Mouse (Mus musculus) testis, adult 2 months (tissue): ENCODE data around the gene Nrn1l. TPM values are rescaled to one million over a fixed set of nuclear protein-coding genes. Genes with fewer than 3 reads are reported as not detected.

ENCODE experiments used
- H3K27ac ChIP-seq: fragments of 200-500 bp; 2 replicates; pipeline ENCODE4 v1.5.1; 2012; ENCODE audit warnings: low read depth, low read length; ENCODE audit not compliant: control insufficient read depth, insufficient read depth
- H3K27me3 ChIP-seq: fragments of 200-500 bp; 2 replicates; pipeline ENCODE4 v1.6.1; 2012; ENCODE audit warnings: mild to moderate bottlenecking, low read length, moderate library complexity; ENCODE audit not compliant: control insufficient read depth, insufficient read depth
- H3K36me3 ChIP-seq: fragments of 200-500 bp; 2 replicates; pipeline ENCODE4 v1.6.1; 2012; ENCODE audit warnings: mild to moderate bottlenecking, low read length; ENCODE audit not compliant: control insufficient read depth, insufficient read depth
- H3K4me1 ChIP-seq: fragments of 200-500 bp; 2 replicates; pipeline ENCODE4 v1.6.1; 2012; ENCODE audit warnings: low read length; ENCODE audit not compliant: control insufficient read depth, insufficient read depth
- H3K4me3 ChIP-seq: fragments of 200-500 bp; 2 replicates; pipeline ENCODE4 v1.5.1; 2012; ENCODE audit warnings: low read depth, mild to moderate bottlenecking, low read length, moderate library complexity, mixed read lengths; ENCODE audit not compliant: control insufficient read depth
- CTCF ChIP-seq: fragments of 200-500 bp; IDR thresholded peaks from 2 replicates; pipeline ENCODE4 v1.5.1; 2012; ENCODE audit warnings: low read depth, mild to moderate bottlenecking, inconsistent platforms, low read length, moderate library complexity; ENCODE audit not compliant: control insufficient read depth, insufficient read depth, insufficient replicate concordance
- POLR2A ChIP-seq: fragments of 200-500 bp; IDR thresholded peaks from 2 replicates; pipeline ENCODE4 v1.6.1; 2012; ENCODE audit warnings: low read depth, mild to moderate bottlenecking, inconsistent platforms, low read length, moderate library complexity; ENCODE audit not compliant: control insufficient read depth
- polyA plus RNA-seq: library from polyadenylated mRNA; depleted of rRNA; stranded (reverse); fragments of >200 nt; gene quantifications from 2 replicates; pipeline ENCODE4 v1.2.3, GENCODE M21; 2012; rRNA removed

Nrn1l gene
- polyA plus RNA-seq, 1 experiment: 5.0 TPM

GRCm38 (mm10) chr8:105942026-105942425 is 48.7 kb downstream of the Nrn1l start:
- Histone ChIP-seq H3K4me1 (peaks cover 10% of the 10 kb centered on the region), H3K36me3 (no peaks in the 10 kb centered on the region), H3K27me3 (no peaks in the 10 kb centered on the region), H3K27ac (no peak overlapping the region), H3K4me3 (no peak overlapping the region)
- TF ChIP-seq CTCF: no peak
- TF ChIP-seq POLR2A: no peak

GRCm38 (mm10) chr8:105942542-105942941 is 49.2 kb downstream of the Nrn1l start:
- TF ChIP-seq CTCF (no peak), POLR2A (no peak)
- Histone ChIP-seq H3K27me3 (no peaks in the 10 kb centered on the region), H3K4me1 (peaks cover 5% of the 10 kb centered on the region), H3K27ac (no peak overlapping the region), H3K36me3 (no peaks in the 10 kb centered on the region), H3K4me3 (no peak overlapping the region)

DNA sequence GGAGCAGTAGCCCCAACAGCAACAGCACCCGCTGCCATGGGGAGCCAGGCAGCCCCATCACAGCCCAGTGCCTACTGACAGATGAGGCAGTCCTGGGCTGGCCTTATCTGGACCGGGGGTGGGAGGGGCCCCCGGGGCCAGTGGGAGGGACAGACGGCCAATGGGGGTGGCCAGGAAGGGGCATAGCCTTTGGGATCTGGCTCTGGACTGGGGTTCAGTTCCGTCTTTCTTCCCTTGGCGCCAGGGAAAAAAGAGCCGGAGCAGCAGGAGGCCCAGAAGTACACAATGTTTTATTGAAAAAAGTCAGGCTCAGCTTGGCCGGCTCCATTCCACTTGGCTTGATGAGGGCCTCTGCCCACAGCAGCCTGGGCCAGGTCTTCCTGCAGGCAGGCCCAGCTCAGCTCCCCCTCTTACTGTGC is 50.0 kb downstream of the Nrn1l start, which contains the start of gene Lcat:
Gene Lcat, minus strand, starts transcription at position 62 of the 419 bp plus-strand sequence.
- TF ChIP-seq CTCF (no peak), POLR2A (no peak)
- Histone ChIP-seq H3K4me1 (peaks cover 2% of the 10 kb centered on the region; the same call in 1 of the 2 replicates), H3K27me3 (no peaks in the 10 kb centered on the region), H3K36me3 (no peaks in the 10 kb centered on the region), H3K27ac (no peak within 1 kb of the TSS), H3K4me3 (no peak within 1 kb of the TSS)

Other genes starting within 250 kb of the Nrn1l start
- 1.2 TPM in 2 replicates for gene Carmil2, start 207.3 kb upstream of the Nrn1l start, polyA plus RNA-seq
- gene Acd, start 192.5 kb upstream of the Nrn1l start, polyA plus RNA-seq: 40.2 and 40.4 TPM in 2 replicates
- gene Pard6a, start 192.4 kb upstream of the Nrn1l start, polyA plus RNA-seq: 82.9 and 87.7 TPM in 2 replicates
- gene 4933405L10Rik, start 185.9 kb upstream of the Nrn1l start, polyA plus RNA-seq: 55.8 and 60.1 TPM in 2 replicates
- 84.2 and 98.6 TPM in 2 replicates for gene Enkd1, start 185.4 kb upstream of the Nrn1l start, polyA plus RNA-seq
- gene Gfod2, start 134.9 kb upstream of the Nrn1l start, polyA plus RNA-seq: 2.5 and 3.3 TPM in 2 replicates
- gene Ranbp10, start 66.2 kb upstream of the Nrn1l start, polyA plus RNA-seq: 48.4 and 50.2 TPM in 2 replicates
- gene Tsnaxip1, start 65.8 kb upstream of the Nrn1l start, polyA plus RNA-seq: 130 and 137 TPM in 2 replicates
- 15.7 and 16.3 TPM in 2 replicates for gene Cenpt, start 40.3 kb upstream of the Nrn1l start, polyA plus RNA-seq
- gene Thap11, start 38.4 kb upstream of the Nrn1l start, polyA plus RNA-seq: 13.1 and 14.0 TPM in 2 replicates
- gene Nutf2, start 33.0 kb upstream of the Nrn1l start, polyA plus RNA-seq: 29.9 and 32.1 TPM in 2 replicates
- gene Edc4, start 12.7 kb upstream of the Nrn1l start, polyA plus RNA-seq: 85.5 and 87.8 TPM in 2 replicates
- 16.7 and 19.4 TPM in 2 replicates for gene Pskh1, start 6.9 kb downstream of the Nrn1l start, polyA plus RNA-seq
- gene Ctrl, start 40.3 kb downstream of the Nrn1l start, polyA plus RNA-seq: 0.91 and 0.96 TPM in 2 replicates
- 10.5 and 11.3 TPM in 2 replicates for gene Psmb10, start 44.9 kb downstream of the Nrn1l start, polyA plus RNA-seq
- gene Lcat, start 49.8 kb downstream of the Nrn1l start, polyA plus RNA-seq: 0.84 and 1.6 TPM in 2 replicates
- 5.6 and 5.9 TPM in 2 replicates for gene Slc12a4, start 72.5 kb downstream of the Nrn1l start, polyA plus RNA-seq
- gene Dpep3, start 85.9 kb downstream of the Nrn1l start, polyA plus RNA-seq: 561 and 647 TPM in 2 replicates
- gene Dus2, start 97.8 kb downstream of the Nrn1l start, polyA plus RNA-seq: 11.4 and 12.8 TPM in 2 replicates
- 3.0 and 4.1 TPM in 2 replicates for gene Dpep2nb, start 112.4 kb downstream of the Nrn1l start, polyA plus RNA-seq
- gene Ddx28, start 118.3 kb downstream of the Nrn1l start, polyA plus RNA-seq: 4.4 and 4.9 TPM in 2 replicates
- gene Nfatc3, start 165.3 kb downstream of the Nrn1l start, polyA plus RNA-seq: 9.0 and 11.9 TPM in 2 replicates
- gene Esrp2, start 243.4 kb downstream of the Nrn1l start, polyA plus RNA-seq: 0.84 and 1.8 TPM in 2 replicates